Comparison of ENCODE assay signal across 8 mouse cellular contexts in genomic region chr6:67198085-67198484, GRCm38 (mm10). TPM values are rescaled to one million over a fixed set of nuclear protein-coding genes. Genes with fewer than 3 reads are reported as not detected.
DNase-seq lines count a peak whose midpoint lies in the region; ATAC-seq lines count a peak whose summit lies in the region.

No protein-coding gene starts in this region.

- no peak for ATAC-seq in midbrain, embryonic 14.5 days (ENCODE audit: low FRiP score, low TSS enrichment)
- ATAC-seq in midbrain, embryonic 13.5 days, result no peak
- ATAC-seq in granulocyte monocyte progenitor cell, adult 5-6 weeks (replicated peaks; ENCODE audit: poor library complexity, severe bottlenecking), result peak; percentile 35; the same call in 1 of the 2 replicates

- no peaks in the 10 kb centered on the region for H3K36me3 ChIP-seq in midbrain, embryonic 14.5 days (ENCODE audit: control insufficient read depth, insufficient read depth, low read length)
- no peaks in the 10 kb centered on the region for H3K36me3 ChIP-seq in midbrain, embryonic 13.5 days

- DNase-seq in frontal cortex, postnatal 25 days (ENCODE audit: low spot score in 2 of 2), result peak; percentile 30 to 31
- DNase-seq in frontal cortex, postnatal 10 days (ENCODE audit: low spot score in 2 of 2), result no peak
- peak; percentile 39 for DNase-seq in midbrain, embryonic 14.5 days
- DNase-seq in NIH3T3 (ENCODE audit: low read depth), result peak; percentile 71
- DNase-seq in mesoderm, embryonic 11.5 days (ENCODE audit: low read depth, low spot score), result peak; percentile 21
- DNase-seq in MN1 (ENCODE audit: low spot score), result no peak

- H3K4me3 ChIP-seq in midbrain, embryonic 14.5 days (replicated peaks; ENCODE audit: low read depth, low read length), result no peak overlapping the region
- H3K4me3 ChIP-seq in midbrain, embryonic 13.5 days (replicated peaks), result no peak overlapping the region

- no peaks in the 10 kb centered on the region for H3K27me3 ChIP-seq in midbrain, embryonic 14.5 days (ENCODE audit: control insufficient read depth, insufficient read depth, low read length)
- H3K27me3 ChIP-seq in midbrain, embryonic 13.5 days, result no peaks in the 10 kb centered on the region

- H3K4me2 ChIP-seq in midbrain, embryonic 14.5 days (ENCODE audit: low read length), result no peak overlapping the region
- H3K4me2 ChIP-seq in midbrain, embryonic 13.5 days (replicated peaks), result no peak overlapping the region

- H3K27ac ChIP-seq in midbrain, embryonic 14.5 days (replicated peaks; ENCODE audit: low read depth, low read length), result no peak overlapping the region
- H3K27ac ChIP-seq in midbrain, embryonic 13.5 days, result no peak overlapping the region

- H3K9ac ChIP-seq in midbrain, embryonic 14.5 days (replicated peaks; ENCODE audit: low read length), result no peak overlapping the region
- H3K9ac ChIP-seq in midbrain, embryonic 13.5 days (replicated peaks), result no peak overlapping the region

- no peaks in the 10 kb centered on the region for H3K9me3 ChIP-seq in midbrain, embryonic 14.5 days (ENCODE audit: control insufficient read depth, low read length)
- H3K9me3 ChIP-seq in midbrain, embryonic 13.5 days, result no peaks in the 10 kb centered on the region

- no peaks in the 10 kb centered on the region for H3K4me1 ChIP-seq in midbrain, embryonic 14.5 days (ENCODE audit: control insufficient read depth, insufficient read depth, low read length)
- peaks cover 14% of the 10 kb centered on the region for H3K4me1 ChIP-seq in midbrain, embryonic 13.5 days (replicated peaks)

- WGBS in midbrain, embryonic 14.5 days, result 32% methylated on average over 4 of the region's 4 CpGs
- 23% methylated on average over 4 of the region's 4 CpGs for WGBS in midbrain, embryonic 13.5 days

RNA-seq across cellular contexts. Expression of gene Serbp1, which starts 39.9 kb away (rescaled TPM):
- 325 and 337 TPM in 2 replicates for polyA plus RNA-seq in midbrain, embryonic 14.5 days (2014; fragmentation: Nextera tagmentation; extraction: Ambion mirVana)
- 316 and 320 TPM in 2 replicates for polyA plus RNA-seq in midbrain, embryonic 13.5 days (2015; fragmentation: Nextera tagmentation; extraction: Ambion mirVana)
- total RNA-seq in granulocyte monocyte progenitor cell, adult 5-6 weeks (2014; fragmentation: Nextera tagmentation), result 799 and 903 TPM in 2 replicates
- total RNA-seq in granulocyte monocyte progenitor cell, adult 5-6 weeks (2017), result 2,516 and 2,875 TPM in 2 replicates

Comparison
In these comparisons a context has a peak if more than half of its experiments do, and no peak if none do; other contexts are left out.
1. DNase-seq: peak in frontal cortex, postnatal 25 days (2 of 2), midbrain, embryonic 14.5 days (single experiment), NIH3T3 (single experiment) and mesoderm, embryonic 11.5 days (single experiment); none in frontal cortex, postnatal 10 days (0 of 2) and MN1 (single experiment).